Mouse (Mus musculus) lung, postnatal 36 days (tissue): Measurements from ENCODE around the gene Pik3c2g.
"Not testable (repeated sequence)": the region's sequence is repeated elsewhere in the genome, so short reads cannot be mapped to it uniquely, and the experiment has no call there.

ENCODE experiments used
- DNase-seq: peaks from one replicate; pipeline ENCODE4 v3.0.0; 2022; ENCODE audit warnings: mixed read lengths

Pik3c2g gene

DNA sequence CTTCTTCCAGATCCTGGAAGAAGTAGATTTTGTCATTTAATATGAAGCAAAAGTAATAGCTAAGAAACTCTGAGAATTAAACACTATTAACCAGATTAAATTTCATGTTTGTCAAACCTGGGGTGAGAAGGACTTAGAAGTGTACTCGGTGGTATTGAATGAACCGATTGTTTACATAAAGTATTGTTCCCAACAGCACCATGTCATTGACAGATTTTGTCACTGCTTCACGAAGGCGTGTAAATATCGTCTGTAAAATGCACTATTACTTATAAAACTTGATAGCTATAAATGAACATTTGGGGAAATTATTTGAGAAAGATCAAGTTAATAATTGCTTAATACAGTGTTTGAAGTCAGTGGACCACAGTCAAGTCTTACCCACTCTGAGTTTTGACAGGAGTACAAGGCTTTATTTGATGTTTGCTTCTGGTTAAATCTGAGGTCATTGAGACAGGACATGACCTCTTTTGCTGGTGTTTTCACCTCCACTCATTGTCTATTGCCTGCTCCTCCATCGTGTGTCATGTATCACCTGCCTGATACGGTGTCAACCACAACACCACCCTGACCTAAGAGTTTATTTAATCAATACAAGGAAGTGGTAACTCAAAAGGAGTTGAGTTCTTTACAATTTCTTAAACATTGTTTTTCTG lies 260.0 kb downstream of the Pik3c2g start:
- no peak for DNase-seq

DNA sequence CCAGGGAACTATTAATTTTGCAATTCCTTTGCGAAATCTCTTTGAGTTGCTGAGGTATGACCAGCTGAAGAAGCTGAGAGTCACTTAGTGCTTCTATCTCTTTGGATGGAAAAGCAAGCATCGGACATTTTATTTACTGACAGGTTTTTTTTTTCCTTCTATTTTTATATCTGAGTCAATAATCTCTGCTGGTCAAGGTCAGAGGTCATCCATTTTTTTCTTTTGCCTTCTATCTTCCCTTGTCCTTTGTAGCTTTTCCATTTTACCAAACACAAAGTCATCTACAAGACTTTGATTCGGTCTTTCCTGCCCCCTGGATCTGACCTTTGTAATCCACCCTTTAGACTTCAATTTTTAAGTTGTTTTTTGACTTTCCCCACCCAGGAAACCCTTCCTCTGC lies 262.9 kb downstream of the Pik3c2g start:
- no peak for DNase-seq

DNA sequence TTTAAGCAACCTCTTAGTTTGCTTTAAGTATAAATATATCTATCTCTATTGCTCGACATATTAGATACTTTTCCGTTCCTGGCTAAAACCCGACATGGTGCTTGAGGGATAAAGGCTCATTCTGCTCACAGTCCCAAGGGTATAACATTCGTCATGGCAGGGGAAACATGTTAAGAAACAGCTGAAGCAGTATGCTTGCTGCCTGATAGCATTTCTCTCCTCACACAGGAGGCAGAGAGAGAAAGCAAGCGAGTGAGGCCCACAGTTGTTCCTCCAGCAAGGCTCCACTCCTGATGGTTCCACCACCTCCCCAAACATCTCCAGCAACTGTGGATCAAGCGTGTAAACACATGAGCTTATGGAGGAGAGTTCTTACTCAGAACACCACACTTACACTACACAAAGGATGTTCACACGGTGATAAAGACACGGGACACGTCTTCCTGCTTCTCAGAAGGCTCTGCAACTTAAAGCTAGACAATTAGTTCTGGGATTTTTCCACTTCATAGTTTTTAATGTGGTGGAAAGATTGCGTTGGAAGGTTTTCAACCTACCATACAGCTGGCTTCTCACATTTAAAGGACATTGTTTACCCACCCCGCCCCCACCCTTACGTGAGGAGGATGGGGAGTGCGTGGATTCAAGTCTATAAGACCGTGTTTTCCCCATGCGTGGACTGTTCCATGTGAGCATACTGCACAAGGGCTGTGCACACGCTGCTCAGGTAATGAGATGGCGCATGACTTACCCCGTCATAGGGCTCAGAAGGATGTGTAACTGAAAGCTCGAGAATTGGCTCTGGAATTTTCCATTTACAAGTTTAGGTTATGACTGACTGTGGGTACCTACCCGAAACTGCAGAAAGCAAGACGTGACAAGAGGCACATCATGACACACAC lies 264.9 kb downstream of the Pik3c2g start:
- no peak for DNase-seq

DNA sequence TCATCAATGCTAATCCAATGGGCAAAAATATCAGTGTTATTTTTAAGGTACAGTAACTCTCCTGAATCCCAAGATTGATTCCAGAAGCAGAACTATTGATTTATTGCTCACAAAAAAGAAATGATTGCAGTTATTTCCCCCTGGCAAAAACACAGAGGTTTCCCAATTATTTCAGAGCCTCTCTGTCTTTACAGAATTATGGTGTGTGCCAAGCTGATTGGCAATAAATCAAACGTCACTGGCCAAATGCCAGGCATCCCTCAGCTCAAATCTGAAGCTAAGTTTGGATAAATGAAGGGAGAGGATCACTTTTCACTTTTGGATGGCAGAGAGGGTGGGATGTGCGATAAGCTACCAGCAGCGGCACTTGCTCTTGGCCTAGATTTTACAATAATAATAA lies 265.8 kb downstream of the Pik3c2g start:
- DNase-seq, result no peak

DNA sequence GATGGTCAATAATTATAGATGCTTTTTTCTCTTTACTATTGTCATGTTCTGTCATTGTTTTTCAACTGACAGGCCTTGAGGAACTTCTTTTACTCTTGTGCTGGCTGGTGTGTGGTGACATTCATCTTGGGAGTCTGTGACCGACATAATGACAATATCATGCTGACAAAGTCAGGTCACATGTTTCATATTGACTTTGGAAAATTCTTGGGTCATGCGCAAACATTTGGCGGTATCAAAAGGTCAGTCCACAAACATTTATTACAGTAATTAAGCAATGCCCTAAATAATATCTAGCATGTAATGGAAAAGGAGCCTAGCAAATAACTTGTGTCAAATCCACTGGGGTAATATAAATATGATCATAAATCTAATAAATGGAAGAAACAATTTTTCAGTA lies 273.1 kb downstream of the Pik3c2g start:
- no peak for DNase-seq

DNA sequence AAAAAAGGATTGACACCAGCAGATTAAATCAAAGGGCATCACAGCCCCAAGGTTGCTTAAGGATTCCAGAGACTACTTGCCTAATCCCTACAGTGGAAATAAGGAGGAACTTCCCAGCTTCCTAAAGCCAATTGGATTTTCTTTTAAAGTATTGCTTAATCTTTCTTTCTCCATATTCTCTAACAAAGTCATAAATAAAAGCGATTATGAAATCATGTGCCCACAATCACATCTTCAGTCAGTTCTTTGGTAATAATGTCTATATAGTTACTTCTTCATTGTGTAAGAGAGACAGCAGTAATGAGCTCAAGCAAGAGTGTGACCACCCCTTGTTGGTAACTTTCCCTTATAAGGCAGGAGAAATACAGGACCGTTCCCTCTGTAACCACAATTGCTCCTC lies 274.5 kb downstream of the Pik3c2g start:
- DNase-seq, result no peak

DNA sequence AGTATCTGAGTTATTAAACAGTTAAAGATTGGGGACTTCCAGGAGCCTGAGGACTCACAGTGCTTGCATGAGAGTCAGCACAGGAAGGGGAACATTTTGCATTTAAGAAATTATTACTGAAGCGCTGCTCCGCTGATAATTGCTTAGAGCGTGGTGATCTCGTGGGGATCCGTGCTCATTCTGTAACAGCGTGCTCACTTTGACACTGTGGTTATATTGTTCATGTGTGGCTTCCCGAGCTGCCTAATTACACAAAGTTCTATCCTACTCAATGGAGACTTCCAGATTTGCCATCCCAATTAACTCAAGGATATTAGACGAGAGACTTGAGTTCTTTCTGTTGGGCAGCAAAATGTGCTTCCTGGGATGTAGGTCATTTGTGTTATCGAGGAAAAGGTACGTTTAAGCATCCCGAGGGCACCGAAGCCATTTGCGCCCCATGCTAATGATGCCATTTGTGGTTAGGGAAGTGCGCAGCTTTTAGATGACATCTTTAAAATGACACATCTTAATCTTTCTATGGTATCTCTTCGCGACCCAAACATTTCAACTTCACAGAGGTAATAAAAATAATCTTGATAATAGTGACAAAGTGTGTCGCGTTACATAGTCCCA lies 278.1 kb downstream of the Pik3c2g start:
- DNase-seq, result no peak

DNA sequence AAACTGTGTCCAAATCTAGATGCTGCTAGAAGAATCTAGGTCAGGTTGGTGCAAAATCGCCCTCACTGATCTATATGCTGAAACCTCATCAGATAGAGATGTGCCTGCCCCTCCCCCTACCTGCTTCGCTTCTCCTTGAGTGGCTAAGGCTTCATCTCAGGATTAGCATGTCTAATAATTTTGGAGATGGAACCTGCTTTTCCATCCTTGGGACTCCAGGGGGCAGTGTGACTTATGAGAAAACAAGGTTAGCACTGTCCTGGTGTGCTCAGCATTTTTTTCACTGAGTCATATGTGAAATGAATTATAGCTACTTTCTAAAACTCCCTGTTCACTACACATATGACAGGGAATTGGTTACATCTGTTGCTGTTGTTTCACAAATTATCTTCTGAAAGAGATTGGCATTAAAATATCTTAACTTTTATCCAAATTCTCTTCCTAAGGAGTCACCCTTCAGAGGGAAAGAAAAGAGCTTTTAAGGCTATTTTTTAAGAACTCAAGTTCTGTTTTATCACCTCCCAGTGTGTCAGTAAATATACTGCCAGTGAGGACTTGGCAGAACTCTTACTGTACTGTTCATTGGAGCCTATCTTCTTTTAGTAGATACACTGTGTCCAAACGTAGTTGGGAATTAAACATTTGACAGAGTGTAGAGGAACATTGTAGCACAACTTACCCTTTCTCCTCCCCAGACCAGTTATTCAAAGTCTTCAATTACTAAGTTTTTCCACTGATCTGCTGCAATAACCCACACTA lies 287.6 kb downstream of the Pik3c2g start:
- peak; percentile 72 for DNase-seq

DNA sequence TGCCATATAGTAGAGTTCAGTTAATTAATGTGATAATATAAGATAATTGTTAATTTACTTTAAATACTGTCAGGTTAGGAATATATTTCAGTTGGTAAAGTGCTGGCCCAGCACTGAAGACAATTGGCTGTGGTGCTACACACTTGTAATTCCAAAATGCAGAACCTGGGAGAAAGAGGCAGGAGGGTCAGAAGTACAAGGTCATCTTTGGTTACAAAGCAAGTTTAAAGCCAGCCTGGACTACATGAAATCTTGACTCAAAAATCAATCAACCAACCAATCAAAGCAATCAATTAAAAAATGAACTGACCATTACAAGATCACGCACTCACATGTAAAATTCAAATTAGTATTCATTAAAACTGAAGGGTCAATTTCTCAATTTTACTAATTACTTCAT lies 289.7 kb downstream of the Pik3c2g start:
- DNase-seq, result no peak

DNA sequence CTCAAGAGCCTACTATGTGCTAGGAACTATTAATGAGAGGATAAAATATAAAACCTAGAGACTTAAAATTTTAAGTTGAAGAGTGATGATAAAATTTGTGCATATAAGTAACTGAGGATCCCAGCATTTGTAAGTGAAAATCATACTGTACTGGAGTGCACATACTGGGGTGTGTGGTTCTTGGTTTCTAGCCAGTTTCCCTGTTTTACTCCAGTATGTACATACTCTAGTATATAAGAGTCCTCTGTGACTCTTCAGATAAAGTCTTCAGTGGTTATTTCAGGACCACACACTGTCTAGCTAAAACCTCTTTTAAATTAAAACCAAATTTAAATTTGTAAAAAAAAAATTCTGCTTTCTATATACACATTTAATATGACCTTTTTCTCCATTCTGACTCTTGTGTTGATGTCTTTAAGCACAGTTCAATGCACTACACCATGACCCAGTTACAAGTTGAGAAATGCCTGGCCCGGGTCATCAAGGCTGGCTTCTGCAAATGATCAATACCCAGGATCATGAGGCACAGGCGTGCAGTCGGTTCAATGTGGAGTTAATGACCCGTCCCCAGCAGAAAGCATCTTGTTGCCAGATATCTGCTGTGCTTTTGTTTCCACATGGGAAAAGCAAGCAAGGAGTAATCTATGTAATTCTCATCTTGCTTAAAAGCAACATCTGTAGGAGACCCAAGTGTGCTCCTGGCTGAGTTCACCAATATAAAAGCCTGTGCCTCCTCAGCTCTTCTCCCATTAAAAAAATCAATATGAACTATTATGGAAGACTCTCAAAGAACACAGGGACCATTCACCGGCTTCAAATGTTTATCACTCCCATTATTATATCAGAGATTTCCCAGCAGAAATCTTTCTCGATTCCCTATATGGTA lies 290.7 kb downstream of the Pik3c2g start:
- no peak for DNase-seq

DNA sequence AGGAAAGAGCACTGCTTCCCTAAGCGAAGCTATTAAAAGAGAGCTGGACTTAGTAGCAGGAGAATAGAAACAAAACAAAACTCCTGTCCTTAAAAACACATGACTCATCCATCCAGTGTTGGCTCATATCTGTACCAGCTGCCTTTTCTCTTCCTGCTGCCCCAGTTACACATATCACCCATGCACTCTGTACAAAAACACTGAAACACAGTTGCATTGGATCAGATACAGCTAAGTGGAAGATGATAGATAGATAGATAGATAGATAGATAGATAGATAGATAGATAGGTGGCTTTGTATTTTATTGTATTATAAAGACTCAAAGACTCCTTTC lies 291.3 kb downstream of the Pik3c2g start:
- peak; percentile 41 for DNase-seq

DNA sequence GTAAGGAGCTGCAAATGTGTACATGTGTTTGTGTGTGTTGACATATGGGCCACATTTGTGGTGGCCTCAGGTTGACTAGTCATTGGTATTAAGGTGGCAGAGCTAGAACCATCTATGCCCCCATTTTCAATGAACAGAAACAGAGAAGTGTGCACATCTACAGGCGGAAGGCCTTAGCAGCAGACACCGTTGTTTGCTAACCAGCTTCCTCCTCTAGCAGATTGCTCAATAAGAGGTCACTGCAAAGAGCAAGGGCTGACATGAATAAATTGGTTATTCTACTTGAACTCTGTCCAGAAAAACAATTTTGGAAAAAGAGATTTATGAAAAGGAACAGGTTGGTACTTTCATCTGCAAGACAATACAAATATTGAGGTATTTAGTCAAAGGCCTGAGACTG lies 295.1 kb downstream of the Pik3c2g start:
- no peak for DNase-seq

DNA sequence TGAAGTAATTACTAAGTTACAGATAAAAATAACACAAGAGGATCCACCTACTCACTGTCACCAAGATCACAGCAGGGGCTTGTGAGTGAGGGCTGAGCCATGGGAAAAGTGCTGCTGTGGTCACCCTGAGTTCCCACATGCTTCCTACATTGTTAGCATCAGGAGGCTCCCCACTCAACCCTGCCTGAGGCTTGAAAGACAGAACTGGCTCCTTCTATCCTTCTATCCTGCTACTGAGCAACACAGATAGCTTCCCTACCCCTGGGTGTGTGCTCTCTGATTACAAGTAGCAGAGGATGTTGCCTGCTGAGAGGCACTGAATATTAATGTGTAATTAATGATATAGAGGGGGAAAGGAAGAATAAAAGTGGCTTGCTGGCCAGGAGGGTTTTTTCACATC lies 300.2 kb downstream of the Pik3c2g start:
- DNase-seq, result no peak

DNA sequence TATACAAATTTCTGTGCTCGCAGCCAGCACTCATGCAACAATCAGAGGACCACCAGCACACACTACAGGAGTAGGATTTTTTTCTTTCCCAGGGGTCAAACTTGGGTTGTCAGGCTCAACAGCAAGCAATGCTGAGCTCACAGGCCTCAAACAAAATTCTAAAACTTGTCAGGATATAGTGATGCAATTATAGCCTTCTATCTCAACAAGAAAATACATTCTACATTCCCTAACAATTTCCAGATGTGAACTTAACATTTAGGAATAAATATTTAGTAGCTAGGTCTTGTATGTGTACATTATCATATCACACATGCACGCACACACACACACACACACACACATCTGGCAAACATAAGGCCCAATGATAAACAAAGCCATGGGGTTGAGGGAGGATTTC lies 308.6 kb downstream of the Pik3c2g start:
- no peak for DNase-seq

DNA sequence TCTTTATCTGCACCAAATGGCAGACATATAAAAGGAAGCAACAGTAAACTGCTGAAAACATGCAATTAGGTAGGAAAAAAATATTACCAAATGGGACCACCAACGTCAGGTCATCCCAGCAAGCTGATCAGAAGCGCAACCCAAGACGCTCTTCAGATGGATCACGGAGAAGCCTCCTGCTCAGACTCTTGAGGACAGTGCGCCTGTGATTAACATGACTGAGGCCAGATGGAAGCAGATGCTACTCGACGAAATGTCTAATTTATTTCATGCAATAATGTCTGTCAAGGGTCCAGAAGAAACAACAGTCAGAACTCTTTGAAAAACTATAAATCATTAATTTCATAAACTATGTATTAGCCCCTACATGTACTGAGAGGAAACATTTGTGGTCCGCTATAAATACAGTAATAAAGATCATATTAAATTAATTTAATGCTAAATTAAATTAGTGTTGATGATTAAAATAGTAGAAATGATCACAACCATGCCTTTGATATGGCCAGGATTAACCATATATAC lies 312.7 kb downstream of the Pik3c2g start:
- no peak for DNase-seq

DNA sequence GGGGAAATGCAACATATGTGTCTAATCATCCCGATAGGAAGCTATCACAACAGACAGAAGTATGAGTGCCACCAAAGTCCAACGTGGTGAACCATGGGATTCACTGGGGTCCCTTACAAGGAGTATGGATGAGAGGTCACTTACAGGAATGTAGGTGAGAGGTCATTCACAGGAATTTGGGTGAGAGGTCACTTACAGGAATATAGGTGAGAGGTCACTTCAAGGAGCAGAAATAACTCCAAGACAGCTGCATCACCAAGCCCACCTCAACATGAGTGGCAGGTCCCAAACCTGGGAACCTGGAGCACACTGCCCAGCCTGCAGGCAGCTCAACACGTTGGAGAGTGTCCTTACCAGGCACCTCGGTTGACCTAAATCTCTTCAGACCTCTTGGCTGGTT lies 314.8 kb downstream of the Pik3c2g start:
- DNase-seq, result no peak

DNA sequence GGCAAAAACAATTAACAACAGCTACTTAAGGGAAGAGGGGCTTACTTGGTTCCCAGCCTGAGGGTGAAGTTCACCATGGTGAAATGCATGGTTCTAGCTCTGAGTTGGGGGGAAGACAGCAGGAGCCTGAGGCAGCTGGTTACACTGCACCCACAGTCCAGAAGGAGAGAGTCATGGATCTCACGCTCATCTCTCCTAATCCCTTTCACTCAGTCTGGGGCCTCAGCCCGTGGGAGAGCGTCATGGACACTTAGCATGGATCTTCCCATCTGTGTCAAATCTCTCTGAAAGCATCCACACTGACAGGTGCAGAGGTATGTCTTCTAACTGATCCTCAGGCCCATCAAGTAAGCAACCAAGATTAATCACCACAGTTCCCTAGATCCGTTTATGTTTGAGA lies 320.1 kb downstream of the Pik3c2g start:
- no peak for DNase-seq

DNA sequence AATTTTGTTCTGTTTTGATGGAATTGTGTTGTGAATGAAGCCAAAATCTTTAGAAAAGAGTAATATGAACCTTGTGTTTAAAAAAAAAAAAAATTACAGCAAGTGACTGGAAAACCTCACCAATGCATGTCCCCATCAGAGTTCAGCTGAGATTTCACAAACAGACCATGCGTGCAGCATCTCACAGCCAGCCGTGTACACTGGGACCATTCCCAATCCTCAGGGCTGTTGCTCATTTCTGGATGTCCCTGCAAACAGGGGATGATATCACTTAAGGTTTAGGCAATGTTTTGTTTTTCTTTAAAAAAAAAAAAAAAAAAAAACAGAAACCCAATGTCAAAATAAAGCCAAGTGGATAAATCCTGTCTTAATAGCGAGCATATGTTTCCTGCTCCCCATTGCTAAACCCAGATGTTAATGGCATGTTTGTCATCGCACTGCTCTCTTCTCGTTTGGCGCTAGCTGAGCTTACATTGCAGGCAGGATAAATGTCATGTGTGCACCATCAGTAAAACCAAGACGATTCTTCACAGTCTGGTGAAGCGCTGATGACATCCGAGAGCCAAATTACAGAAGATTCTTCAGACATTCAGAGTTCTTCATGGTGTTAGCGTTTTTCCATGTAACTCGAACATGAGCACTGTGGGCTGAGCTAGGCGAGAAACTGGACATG lies 322.1 kb downstream of the Pik3c2g start:
- no peak for DNase-seq

DNA sequence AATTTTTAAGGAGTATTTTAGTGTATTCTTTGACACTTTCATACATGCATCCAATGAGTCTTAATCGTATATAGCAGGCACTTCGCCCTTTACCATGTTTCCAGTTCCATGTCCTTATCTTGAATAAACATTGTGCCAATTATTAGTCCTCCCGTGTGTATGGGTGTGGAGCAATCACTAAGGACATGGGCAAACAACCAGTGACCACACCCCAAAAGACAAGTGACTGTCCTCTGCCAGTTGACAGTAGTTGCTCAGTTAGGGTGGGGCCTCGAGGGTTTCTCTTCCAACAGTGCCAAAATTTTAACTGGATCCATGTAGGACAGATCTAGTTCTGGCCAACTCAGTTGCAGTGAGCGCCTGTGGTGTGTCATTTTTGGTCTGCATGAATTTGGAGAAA lies 341.7 kb downstream of the Pik3c2g start:
- no peak for DNase-seq

DNA sequence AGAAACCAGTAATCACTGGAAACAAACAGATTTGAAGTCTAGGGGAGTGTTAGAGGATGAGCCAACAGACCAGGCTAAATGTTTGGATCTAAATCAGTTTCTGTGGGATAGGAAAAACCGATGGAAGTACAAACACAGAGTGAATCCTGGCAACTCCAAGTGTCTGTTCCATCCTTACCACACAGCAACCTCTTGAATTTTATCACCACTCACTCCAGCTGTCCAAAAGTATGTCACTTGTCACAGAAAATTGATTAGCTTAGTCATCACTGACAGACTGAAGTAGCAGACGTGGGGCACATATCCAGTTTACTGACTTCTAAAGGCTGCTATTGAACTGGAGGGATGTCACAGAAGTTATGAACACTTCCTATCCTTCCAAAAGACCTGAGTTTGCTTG lies 347.8 kb downstream of the Pik3c2g start:
- no peak for DNase-seq

DNA sequence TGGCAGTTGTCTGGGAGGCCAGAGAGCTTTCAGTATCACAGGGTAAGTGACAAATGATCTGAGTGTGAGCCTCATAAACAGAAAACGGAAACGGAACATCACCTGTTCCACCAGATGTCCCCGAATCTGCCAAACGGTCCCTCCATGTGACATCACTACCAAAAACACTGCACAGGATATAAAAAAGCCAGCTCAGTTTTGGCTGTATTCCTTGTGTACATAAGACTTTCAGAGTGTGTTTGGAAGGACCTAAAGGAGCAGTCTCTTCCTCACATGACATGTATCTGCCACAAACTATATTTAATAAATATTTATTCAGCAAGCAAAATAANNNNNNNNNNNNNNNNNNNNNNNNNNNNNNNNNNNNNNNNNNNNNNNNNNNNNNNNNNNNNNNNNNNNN lies 350.6 kb downstream of the Pik3c2g start:
- DNase-seq, result not testable (repeated sequence)
